Mouse (Mus musculus): ENCODE data around the gene Pepd. TPM values are rescaled to one million over a fixed set of nuclear protein-coding genes. Genes with fewer than 3 reads are reported as not detected.

The Pepd gene
- polyA plus RNA-seq, 1 experiment from 2014 or later: 44.5 TPM

DNA sequence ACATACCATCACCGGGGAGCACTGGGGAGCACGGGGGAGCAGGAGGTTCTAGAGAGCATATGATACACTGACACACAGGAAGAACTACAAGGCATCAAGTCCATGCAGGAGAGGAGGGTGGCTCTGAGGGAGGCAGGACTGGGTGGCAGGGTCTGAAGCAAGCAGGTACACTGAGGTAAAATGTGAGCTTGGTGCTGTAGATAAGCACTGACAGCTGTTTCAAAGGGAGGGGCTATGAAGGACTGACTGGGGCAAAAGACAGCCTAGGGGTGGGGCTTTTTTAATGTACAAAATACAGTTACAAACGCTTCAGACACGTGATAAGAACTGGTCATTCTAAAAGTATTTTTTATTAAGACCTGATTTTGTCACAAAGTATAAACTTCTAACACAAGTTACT, 133.9 kb downstream of the Pepd start:
- TF ChIP-seq CTCF (IDR thresholded peaks at IDR 0.05) (no peak), EP300 (IDR thresholded peaks at IDR 0.05) (no peak)
- DNase-seq (ENCODE audit: low spot score) (no peak), ATAC-seq (no peak)
- WGBS: 82% methylated on average over 4 of the region's 4 CpGs
- H3K27me3 ChIP-seq (replicated peaks; ENCODE audit: insufficient read depth, low read length): no peaks in the 10 kb centered on the region
- peaks cover 28% of the 10 kb centered on the region; the same call in 1 of the 2 replicates for H3K36me3 ChIP-seq (ENCODE audit: insufficient read depth, low read length)
- no peak overlapping the region for H3K27ac ChIP-seq (ENCODE audit: low read length)
- H3K4me1 ChIP-seq (ENCODE audit: insufficient read depth, low read depth, low read length): no peaks in the 10 kb centered on the region
- H3K4me3 ChIP-seq (ENCODE audit: low read depth, low read length): no peak overlapping the region
- no peak overlapping the region for H3K9ac ChIP-seq (replicated peaks; ENCODE audit: low read depth)
- no peaks in the 10 kb centered on the region for H3K9me3 ChIP-seq (ENCODE audit: low read length)
- H3K4me2 ChIP-seq (replicated peaks; ENCODE audit: low read depth, low read length): no peak overlapping the region

GRCm38 (mm10) chr7:35050540-35050939, 138.4 kb downstream of the Pepd start:
- no peak overlapping the region for H3K27ac ChIP-seq (ENCODE audit: low read length)
- ATAC-seq (no peak), DNase-seq (ENCODE audit: low spot score) (no peak)
- no peak for TF ChIP-seq CTCF (IDR thresholded peaks at IDR 0.05)
- no peak for TF ChIP-seq EP300 (IDR thresholded peaks at IDR 0.05)
- no peaks in the 10 kb centered on the region for H3K4me1 ChIP-seq (ENCODE audit: insufficient read depth, low read depth, low read length)
- H3K9me3 ChIP-seq (ENCODE audit: low read length): no peaks in the 10 kb centered on the region
- H3K4me2 ChIP-seq (replicated peaks; ENCODE audit: low read depth, low read length): no peak overlapping the region
- no peaks in the 10 kb centered on the region for H3K27me3 ChIP-seq (replicated peaks; ENCODE audit: insufficient read depth, low read length)
- 82% methylated on average over 12 of the region's 12 CpGs for WGBS
- no peak overlapping the region for H3K4me3 ChIP-seq (ENCODE audit: low read depth, low read length)
- no peak overlapping the region for H3K9ac ChIP-seq (replicated peaks; ENCODE audit: low read depth)
- H3K36me3 ChIP-seq (ENCODE audit: insufficient read depth, low read length): peaks cover 6% of the 10 kb centered on the region; the same call in 1 of the 2 replicates

GRCm38 (mm10) chr7:35053161-35053560, 141.0 kb downstream of the Pepd start:
- no peak for TF ChIP-seq EP300 (IDR thresholded peaks at IDR 0.05)
- no peak for TF ChIP-seq CTCF (IDR thresholded peaks at IDR 0.05)
- ATAC-seq (no peak), DNase-seq (ENCODE audit: low spot score) (no peak)
- H3K36me3 ChIP-seq (ENCODE audit: insufficient read depth, low read length): no peaks in the 10 kb centered on the region
- H3K27me3 ChIP-seq (replicated peaks; ENCODE audit: insufficient read depth, low read length): no peaks in the 10 kb centered on the region
- 80% methylated on average over 3 of the region's 3 CpGs for WGBS
- H3K4me2 ChIP-seq (replicated peaks; ENCODE audit: low read depth, low read length): no peak overlapping the region
- H3K4me1 ChIP-seq (ENCODE audit: insufficient read depth, low read depth, low read length): peaks cover 3% of the 10 kb centered on the region; the same call in 1 of the 2 replicates
- H3K9ac ChIP-seq (replicated peaks; ENCODE audit: low read depth): no peak overlapping the region
- no peaks in the 10 kb centered on the region for H3K9me3 ChIP-seq (ENCODE audit: low read length)
- H3K4me3 ChIP-seq (ENCODE audit: low read depth, low read length): no peak overlapping the region
- H3K27ac ChIP-seq (ENCODE audit: low read length): no peak overlapping the region

GRCm38 (mm10) chr7:35054286-35054685, 142.1 kb downstream of the Pepd start:
- Histone ChIP-seq H3K36me3 (ENCODE audit: insufficient read depth, low read length) (no peaks in the 10 kb centered on the region), H3K4me2 (replicated peaks; ENCODE audit: low read depth, low read length) (0 out of 2 replicates have a peak overlapping the region, but pooled peaks have one; percentile 5), H3K9me3 (ENCODE audit: low read length) (no peaks in the 10 kb centered on the region), H3K27me3 (replicated peaks; ENCODE audit: insufficient read depth, low read length) (no peaks in the 10 kb centered on the region), H3K9ac (replicated peaks; ENCODE audit: low read depth) (no peak overlapping the region), H3K27ac (ENCODE audit: low read length) (no peak overlapping the region), H3K4me3 (ENCODE audit: low read depth, low read length) (peak overlapping the region; percentile 98; the same call in 1 of the 2 replicates), H3K4me1 (ENCODE audit: insufficient read depth, low read depth, low read length) (peaks cover 3% of the 10 kb centered on the region; the same call in 1 of the 2 replicates)
- DNase-seq (ENCODE audit: low spot score) (no peak), ATAC-seq (no peak)
- 77% methylated on average over 1 of the region's 1 CpGs for WGBS
- TF ChIP-seq CTCF (IDR thresholded peaks at IDR 0.05) (no peak), EP300 (IDR thresholded peaks at IDR 0.05) (no peak)

- H3K27me3 ChIP-seq (replicated peaks; ENCODE audit: insufficient read depth, low read length): no peaks in the 10 kb centered on the region
- peak overlapping the region; percentile 79 for H3K9ac ChIP-seq (replicated peaks; ENCODE audit: low read depth)
- peak; percentile 55 for TF ChIP-seq EP300 (IDR thresholded peaks at IDR 0.05)
- no peak for TF ChIP-seq CTCF (IDR thresholded peaks at IDR 0.05)
- no peaks in the 10 kb centered on the region for H3K36me3 ChIP-seq (ENCODE audit: insufficient read depth, low read length)
- peak overlapping the region; percentile 94 for H3K27ac ChIP-seq (ENCODE audit: low read length)
- H3K9me3 ChIP-seq (ENCODE audit: low read length): no peaks in the 10 kb centered on the region
- H3K4me2 ChIP-seq (replicated peaks; ENCODE audit: low read depth, low read length): peak overlapping the region; percentile 64
- H3K4me1 ChIP-seq (ENCODE audit: insufficient read depth, low read depth, low read length): peaks cover 3% of the 10 kb centered on the region; the same call in 1 of the 2 replicates
- no peak for ATAC-seq
- peak; percentile 42 for DNase-seq (ENCODE audit: low spot score)
- 36% methylated on average over 2 of the region's 2 CpGs for WGBS
- H3K4me3 ChIP-seq (ENCODE audit: low read depth, low read length): peak overlapping the region; percentile 98
Measured at GRCm38 (mm10) chr7:35054977-35055618, 142.9 kb downstream of the Pepd start.

GRCm38 (mm10) chr7:35055619-35056435, 143.6 kb downstream of the Pepd start:
- peak overlapping the region; percentile 94 for H3K27ac ChIP-seq (ENCODE audit: low read length)
- no peak for TF ChIP-seq EP300 (IDR thresholded peaks at IDR 0.05)
- TF ChIP-seq CTCF (IDR thresholded peaks at IDR 0.05): peak; percentile 22
- peak; percentile 57 for DNase-seq (ENCODE audit: low spot score)
- peak overlapping the region; percentile 98 for H3K4me3 ChIP-seq (ENCODE audit: low read depth, low read length)
- no peaks in the 10 kb centered on the region for H3K36me3 ChIP-seq (ENCODE audit: insufficient read depth, low read length)
- peak overlapping the region; percentile 79 for H3K9ac ChIP-seq (replicated peaks; ENCODE audit: low read depth)
- no peaks in the 10 kb centered on the region for H3K27me3 ChIP-seq (replicated peaks; ENCODE audit: insufficient read depth, low read length)
- H3K4me1 ChIP-seq (ENCODE audit: insufficient read depth, low read depth, low read length): peaks cover 3% of the 10 kb centered on the region; the same call in 1 of the 2 replicates
- peak; percentile 74 for ATAC-seq
- WGBS: under 1% methylated on average over 48 of the region's 77 CpGs
- H3K4me2 ChIP-seq (replicated peaks; ENCODE audit: low read depth, low read length): peak overlapping the region; percentile 64
- H3K9me3 ChIP-seq (ENCODE audit: low read length): no peaks in the 10 kb centered on the region
